Mouse (Mus musculus): ENCODE results near the gene Gm614.

The Gm614 gene

GRCm38 (mm10) chrX:101263892-101264291 lies at the start of gene Gm614:
Gene Gm614, minus strand, starts transcription at chrX:101263992.
- no peak for DNase-seq (ENCODE audit: extremely low read depth, low read depth, low spot score)

- DNase-seq (ENCODE audit: extremely low read depth, low read depth, low spot score), result no peak
These were observed 45.5 kb upstream of the Gm614 start for GRCm38 (mm10) chrX:101309299-101309698.

DNA sequence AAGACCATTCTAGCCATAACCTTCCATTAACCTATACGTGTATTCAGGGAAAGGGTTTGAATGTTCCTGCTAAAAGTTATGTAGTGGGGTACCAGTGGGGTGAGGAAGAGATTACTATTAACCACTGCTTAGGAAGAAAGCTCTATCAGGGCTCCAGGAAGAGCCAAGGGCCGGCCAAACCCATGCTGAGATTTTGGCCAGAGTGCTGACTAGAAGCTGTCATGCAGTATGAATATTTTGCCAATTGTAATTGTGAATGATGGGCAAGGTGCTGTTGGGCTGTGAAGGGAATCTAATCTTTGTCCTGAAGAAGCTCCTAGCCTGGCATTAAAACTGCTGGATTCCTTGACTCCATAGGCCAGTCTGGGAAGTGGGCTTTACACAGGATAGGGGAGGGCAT lies 40.9 kb upstream of the Gm614 start:
- DNase-seq (ENCODE audit: extremely low read depth, low read depth, low spot score), result no peak

DNA sequence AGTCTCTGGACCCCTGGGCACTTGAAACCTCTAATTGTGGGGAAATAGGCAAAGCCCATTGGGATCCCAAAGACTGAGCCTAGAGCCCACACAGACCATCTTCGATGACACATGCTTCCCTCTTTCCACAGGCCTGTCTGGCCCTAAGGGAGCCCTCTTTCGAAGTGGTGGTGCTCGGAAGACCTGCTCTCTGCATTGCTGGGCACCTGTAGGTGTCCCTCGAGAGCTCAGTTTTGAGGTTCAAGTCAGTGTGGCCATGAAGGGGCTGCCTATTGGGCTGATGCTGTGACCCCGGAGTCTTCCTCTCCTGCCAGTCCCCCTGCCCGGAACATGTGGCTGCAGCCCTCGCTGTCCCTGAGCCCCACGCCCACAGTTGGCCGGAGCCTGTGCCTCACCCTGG lies 37.9 kb upstream of the Gm614 start:
- no peak for DNase-seq (ENCODE audit: extremely low read depth, low read depth, low spot score)

DNA sequence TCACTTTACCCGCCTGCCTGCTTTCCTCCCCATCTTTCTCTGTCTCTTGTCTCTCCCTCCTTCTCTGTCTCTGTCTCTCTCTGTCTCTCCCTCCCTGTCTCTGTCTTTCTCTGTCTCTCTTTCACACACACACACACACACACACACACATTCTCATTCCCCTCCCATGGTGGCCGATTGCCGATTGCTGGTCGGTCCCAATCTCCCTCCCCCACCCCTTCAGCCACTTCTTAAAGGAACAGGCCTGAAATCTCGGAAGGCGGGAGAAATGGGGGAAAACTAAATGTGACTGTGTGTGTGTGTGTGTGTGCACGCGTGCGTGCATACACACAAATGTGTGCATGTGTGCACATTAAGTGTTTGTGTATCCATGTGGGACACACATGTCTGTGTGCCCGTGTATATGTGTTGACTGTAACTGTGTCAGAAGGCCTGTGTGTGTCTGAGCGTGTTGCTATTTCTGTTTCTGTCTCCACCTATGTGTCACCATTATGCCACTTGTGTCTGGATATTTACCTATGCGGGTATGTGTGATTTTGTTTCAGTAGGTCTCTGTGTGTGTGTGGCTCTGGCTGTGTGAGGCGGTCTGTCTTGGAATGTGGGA lies 36.7 kb upstream of the Gm614 start:
- no peak for DNase-seq (ENCODE audit: extremely low read depth, low read depth, low spot score)

DNA sequence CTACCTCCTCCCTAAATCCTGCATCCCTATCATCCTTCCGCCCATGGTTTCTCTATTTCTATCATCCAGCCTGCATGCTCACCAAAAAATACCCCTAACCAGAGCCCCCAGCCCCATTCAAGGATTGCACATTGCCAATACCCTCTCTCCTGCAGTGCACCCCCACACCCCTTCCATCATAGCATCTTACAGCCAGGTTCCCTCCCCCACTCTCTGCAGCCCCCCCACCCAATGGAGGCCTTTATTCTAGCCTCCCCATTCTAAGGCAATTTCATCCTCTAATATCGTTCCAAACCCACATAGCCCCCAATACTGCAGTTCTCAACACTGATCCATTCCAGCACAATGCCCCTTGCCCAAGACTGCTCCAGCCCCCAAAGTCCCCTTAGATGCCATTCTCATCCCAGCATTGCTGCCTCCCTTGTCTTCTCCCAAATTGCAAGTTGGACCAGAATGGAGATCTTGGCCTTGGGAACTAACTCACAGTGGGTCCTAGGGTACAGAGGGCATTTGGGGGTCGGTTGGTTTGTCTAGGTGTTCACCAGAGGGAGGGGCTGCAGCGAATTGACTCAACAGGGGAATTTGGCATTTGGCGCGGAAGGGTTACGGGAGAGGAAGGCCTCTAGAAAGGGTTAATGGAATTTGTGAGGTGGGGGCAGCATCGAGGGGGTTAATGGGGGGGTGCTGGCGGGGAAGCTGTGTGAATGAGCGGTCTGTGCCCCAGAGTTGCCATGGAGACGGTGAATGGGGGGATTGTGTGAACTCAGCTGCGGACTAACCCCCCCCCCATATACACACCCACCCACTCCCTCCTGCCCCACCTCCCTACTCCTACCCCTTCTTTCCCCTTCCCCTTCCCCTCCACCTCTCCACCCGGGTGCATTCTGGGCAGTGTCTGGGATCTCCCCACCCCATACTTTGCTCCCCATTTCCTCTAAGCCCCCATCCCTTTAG lies 36.0 kb upstream of the Gm614 start:
- no peak for DNase-seq (ENCODE audit: extremely low read depth, low read depth, low spot score)

GRCm38 (mm10) chrX:101299055-101299454 lies 35.3 kb upstream of the Gm614 start, which contains the start of gene Nlgn3:
Gene Nlgn3, plus strand, starts transcription at chrX:101299168.
- DNase-seq (ENCODE audit: extremely low read depth, low read depth, low spot score), result no peak

DNA sequence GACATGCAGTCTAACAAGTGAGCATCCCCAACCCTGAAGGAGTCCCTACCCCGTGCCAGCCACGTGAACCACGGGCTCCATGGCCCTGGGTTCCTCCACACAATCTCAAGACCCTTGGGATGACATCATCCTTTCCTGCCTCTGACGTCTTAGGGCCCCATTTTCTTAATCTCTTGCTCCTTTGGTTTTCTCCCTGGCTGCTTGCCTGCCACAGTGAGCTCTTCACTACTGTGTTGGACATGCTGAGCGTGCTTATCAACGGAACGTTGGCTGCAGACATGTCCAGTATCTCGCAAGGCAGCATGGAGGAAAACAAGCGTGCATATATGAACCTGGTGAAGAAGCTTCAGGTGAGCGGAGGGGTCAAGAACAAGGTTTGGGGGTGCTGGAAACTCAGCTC lies 26.3 kb upstream of the Gm614 start:
- no peak for DNase-seq (ENCODE audit: extremely low read depth, low read depth, low spot score)

DNA sequence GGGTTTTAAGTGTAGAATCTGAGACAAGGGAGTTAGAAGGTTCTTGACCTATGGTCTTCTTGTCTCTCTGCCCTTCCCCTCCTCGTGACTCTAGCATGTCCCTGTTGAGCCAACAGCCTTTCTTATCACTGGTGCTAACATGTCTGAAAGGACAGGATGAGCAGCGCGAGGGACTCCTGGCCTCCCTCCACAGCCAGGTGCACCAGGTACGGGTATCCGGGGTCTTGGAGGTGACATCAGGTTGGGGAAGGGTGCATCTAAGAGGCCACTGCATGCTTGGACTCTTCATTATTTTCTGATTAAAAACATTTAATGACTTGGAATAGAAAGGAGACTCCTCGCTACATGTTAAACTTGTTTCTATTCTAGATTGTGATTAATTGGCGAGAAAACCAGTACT lies 25.2 kb upstream of the Gm614 start:
- DNase-seq (ENCODE audit: extremely low read depth, low read depth, low spot score), result no peak

DNA sequence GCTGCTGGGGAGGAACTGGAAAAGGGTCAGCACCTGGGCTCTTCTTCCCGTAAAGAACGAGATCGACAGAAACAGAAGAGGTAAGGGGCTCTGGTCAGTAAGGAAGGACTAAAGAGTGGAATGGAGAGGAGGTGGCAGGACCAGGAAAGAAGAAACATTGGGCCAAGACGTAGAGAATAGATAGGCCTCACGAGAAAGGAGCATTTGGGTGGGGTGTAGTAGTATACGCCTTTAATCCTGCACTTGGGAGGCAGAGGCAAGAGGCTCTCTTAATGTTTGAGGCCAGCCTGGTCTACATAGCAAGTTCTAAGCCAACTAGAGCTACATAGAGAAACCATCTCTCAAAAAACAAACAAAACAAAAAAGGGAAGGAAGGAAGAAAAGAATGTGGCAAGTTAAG lies 24.6 kb upstream of the Gm614 start:
- no peak for DNase-seq (ENCODE audit: extremely low read depth, low read depth, low spot score)

GRCm38 (mm10) chrX:101287543-101287942 lies 23.8 kb upstream of the Gm614 start:
- DNase-seq (ENCODE audit: extremely low read depth, low read depth, low spot score), result no peak

DNA sequence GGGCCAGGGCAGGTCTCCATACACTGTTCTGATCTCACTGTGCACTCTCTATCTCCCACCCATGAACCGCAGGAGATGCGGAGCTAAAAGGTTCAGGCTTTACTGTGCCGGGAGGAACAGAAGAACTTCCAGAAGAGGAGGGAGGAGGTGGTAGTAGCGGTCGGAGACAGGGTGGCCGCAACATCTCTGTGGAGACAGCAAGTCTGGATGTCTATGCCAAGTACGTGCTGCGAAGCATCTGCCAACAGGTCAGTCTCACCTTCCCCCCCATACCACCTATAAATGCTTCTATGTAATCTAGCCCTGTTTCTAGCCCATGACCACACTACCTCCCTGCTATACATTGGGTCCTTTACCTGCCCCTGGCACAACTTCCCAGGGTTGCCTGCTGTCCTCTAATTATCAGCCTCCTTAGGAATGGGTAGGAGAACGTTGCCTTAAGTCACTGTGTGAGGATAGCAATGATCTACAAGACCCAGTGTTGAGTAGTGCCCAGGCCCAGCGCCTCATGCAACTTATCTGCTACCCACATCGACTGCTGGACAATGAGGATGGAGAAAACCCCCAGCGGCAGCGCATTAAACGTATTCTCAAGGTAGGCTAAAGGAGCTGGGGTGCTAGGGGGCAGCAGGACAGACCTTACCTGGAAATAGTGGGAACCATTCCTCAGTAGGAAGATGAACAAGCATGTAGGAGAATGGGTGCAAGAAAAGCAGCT lies 22.3 kb upstream of the Gm614 start:
- no peak for DNase-seq (ENCODE audit: extremely low read depth, low read depth, low spot score)

- no peak for DNase-seq (ENCODE audit: extremely low read depth, low read depth, low spot score)
These were observed 21.7 kb upstream of the Gm614 start for GRCm38 (mm10) chrX:101285534-101285933.

DNA sequence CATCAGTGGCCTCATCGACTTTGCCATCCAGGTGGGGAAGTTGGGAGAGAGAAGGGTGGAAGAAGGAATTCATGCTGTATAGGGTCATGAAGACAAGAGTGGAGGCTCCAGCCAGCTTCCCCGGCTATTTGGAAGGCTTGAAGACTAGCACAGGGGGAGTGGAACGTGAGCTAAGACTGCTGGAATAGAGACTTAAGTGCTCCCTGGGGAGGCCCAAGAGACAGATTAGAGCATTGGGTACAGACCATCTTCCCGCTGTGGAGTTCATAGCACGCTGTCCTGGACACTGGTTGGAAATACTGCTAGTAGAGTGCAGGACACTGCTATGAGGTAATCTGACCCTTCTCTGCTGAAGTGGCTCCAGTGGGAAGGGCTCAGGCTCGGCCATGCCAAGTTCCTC lies 19.0 kb upstream of the Gm614 start:
- DNase-seq (ENCODE audit: extremely low read depth, low read depth, low spot score), result no peak

DNA sequence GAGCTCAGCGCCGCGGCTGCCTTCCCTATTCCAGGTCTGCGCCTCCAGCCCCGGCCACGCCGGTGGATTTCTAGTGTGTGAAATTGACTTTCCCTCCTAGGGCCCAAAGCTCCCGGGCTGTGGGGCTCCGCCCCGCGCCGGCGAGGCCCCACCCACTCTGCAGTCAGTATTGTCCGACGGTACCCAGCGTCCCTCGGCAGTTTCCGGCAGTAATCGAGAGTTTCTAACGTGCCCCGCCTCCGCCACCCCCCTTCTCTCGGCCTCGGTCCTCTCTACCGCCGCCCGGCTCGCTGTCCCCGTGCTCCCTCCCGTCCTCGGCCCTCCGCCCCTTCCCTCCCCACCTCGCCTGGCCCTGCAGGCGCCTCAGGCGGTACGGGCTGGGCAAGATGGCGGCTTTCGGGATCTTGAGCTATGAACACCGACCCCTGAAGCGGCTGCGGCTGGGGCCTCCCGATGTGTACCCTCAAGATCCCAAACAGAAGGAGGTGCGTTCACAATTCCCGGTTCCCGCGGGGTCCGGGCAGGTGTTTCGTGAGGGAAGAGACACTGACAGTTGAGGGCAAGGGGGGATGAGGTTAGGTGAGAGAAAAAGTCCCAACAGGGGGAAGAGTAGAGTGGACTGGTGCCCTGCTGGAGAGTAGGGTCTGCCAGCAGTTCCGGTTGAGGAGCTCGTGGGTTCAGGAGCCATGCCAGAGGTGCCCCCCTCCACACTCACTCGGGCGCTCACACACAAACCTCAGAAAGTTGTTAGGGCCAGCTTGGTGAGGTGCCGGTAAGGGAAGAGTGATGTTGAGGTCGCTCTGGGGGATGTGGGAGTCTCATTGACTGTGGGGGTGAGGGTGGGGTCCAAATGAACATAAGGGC lies 10.3 kb upstream of the Gm614 start, which contains the start of gene Med12:
Gene Med12 (plus strand): TSS at position 156 of the 864 bp plus-strand sequence.
- no peak for DNase-seq (ENCODE audit: extremely low read depth, low read depth, low spot score)

DNA sequence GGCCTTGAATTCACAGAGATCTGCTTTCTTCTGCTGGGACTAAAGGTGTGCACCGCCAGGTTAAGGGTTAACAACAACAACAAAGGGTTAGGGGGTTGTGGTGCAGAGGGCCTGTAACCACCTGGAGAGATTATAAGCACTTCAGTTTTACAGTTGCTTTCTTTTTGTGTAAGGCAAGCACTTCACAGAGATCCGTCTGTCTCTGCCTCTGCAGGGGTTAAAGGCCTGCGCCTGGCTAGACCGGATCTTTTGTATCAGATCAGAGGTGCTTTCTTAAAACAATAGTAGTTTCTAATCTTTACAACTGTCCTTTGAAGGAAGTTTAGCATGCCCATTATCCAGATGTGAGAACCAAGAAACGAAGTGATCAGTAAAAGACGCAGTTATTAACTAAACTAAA lies 9.6 kb upstream of the Gm614 start:
- DNase-seq (ENCODE audit: extremely low read depth, low read depth, low spot score), result no peak

GRCm38 (mm10) chrX:101268755-101269124 lies 4.9 kb upstream of the Gm614 start, which contains the start of gene Gm20489:
Gene Gm20489, minus strand, starts transcription at chrX:101269023.
- DNase-seq (ENCODE audit: extremely low read depth, low read depth, low spot score), result no peak

GRCm38 (mm10) chrX:101268025-101268754 lies 4.4 kb upstream of the Gm614 start, which contains the start of gene Il2rg:
Gene Il2rg, minus strand, starts transcription at chrX:101268255.
- no peak for DNase-seq (ENCODE audit: extremely low read depth, low read depth, low spot score)

DNA sequence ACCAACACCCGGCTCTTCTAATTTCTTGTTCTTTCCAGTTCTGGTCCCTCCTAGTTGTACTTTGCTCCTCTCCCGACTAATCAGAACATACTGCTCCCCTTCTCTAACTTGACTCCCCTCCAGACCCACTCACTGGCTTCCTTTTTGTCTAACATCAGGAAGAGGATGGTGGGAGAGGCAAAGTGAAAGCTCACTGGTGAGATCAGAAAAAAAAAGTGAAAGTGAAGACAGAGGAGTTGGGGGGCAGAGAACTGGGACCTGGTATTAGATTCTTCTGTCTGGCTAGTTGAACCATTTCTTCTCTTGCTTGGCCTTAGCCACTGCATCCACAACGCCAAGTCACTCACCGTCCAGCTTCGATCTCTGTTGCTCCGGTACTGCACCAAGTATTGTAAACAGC lies 2.8 kb upstream of the Gm614 start:
- no peak for DNase-seq (ENCODE audit: extremely low read depth, low read depth, low spot score)
